Mouse (Mus musculus) 3134 (cell line): ENCODE results near the gene Gm765.

Source experiments
- DNase-seq: peaks from one replicate; pipeline ENCODE4 v3.0.0-alpha.2; 2011; ENCODE audit warnings: low spot score; ENCODE audit not compliant: insufficient read length; ENCODE audit errors: extremely low read depth

Gene Gm765

DNA sequence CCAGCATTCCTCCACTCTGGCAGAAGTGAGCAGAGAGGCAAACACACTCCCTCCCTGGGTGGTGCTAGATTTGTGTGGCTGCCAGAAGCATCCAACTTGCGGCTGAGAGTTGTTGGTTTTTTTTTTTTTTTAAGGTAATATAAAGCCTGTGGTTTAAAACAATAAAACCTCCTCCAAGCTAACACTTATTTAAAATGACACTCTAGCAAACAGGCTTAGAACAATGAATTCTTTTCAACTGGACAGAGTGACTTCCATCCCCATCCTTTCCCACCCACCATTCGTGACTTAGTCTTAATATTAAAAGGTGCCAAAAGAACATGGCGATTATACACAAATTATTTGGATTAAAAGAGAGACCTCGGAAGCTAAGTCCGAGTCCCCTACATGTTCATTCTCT is at the start of gene Gm765:
TSS of gene Gm765 (minus strand) at position 101 of the 400 bp plus-strand sequence.
- no peak for DNase-seq

DNA sequence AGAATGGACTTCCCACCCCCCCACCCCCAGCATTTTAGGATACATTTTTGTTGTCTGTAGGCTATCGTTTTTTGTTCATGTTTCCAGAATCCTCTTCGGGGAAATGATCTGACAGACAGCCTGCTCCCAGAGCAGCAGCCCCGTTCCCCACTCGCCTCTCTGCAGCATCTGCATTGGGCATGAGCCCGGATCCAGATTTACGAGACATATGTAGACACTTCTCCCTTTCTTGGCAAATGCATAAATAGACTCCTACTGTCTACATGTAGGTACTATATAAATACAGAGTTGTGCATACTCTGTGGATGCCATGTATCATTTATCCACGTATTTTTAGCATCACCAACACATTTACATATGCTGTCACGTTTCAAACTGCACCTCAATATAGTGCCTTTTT is 42.9 kb upstream of the Gm765 start:
- DNase-seq, result no peak

DNA sequence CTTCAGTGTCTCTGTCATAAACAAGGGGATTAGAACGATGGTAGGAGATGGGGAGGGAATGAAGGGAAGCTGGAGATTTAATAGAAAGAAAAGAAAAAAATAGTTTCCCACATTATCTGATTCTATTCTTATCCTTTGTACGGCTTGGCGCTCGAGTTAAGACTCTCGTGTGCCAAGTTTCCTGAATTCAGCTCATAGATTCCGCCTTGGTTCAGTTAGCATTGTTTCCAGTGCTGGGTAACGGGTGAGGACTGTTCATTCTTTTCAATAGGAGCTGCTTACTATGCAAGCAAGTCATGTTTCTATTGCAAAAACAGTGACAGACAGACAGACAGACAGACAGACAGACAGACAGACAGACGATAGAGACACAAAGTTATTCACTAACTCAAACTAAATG is 41.9 kb upstream of the Gm765 start:
- no peak for DNase-seq

- DNase-seq, result no peak
Measured at GRCm38 (mm10) chr6:98383411-98383810, 40.9 kb upstream of the Gm765 start.

- DNase-seq, result no peak
Measured at GRCm38 (mm10) chr6:98366199-98366598, 23.6 kb upstream of the Gm765 start.

DNA sequence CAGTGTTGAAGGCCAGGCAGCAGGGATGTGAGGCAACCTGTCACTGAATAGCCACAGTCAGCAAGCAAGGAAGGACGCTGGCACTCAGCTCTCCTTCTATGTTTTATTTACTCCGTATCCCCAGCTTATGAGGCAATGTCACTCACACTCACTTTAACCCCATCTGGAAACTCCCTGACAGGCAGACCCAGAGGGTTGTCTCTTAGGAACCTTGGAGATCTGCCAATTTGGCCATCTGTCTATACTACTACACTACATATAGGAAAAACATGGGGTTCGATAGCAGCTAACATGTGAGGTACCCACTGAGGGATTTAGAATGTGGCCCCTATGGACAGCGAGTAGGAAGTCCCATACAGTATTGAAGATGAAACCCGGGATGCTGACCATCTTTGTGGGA is 12.7 kb upstream of the Gm765 start:
- no peak for DNase-seq

GRCm38 (mm10) chr6:98353285-98353684 is 10.7 kb upstream of the Gm765 start:
- DNase-seq, result no peak

GRCm38 (mm10) chr6:98332714-98333113 is 9.8 kb downstream of the Gm765 start:
- DNase-seq, result no peak

- no peak for DNase-seq
Measured at GRCm38 (mm10) chr6:98311659-98312058, 30.9 kb downstream of the Gm765 start.

- DNase-seq, result no peak
Measured at GRCm38 (mm10) chr6:98307647-98308046, 34.9 kb downstream of the Gm765 start.

DNA sequence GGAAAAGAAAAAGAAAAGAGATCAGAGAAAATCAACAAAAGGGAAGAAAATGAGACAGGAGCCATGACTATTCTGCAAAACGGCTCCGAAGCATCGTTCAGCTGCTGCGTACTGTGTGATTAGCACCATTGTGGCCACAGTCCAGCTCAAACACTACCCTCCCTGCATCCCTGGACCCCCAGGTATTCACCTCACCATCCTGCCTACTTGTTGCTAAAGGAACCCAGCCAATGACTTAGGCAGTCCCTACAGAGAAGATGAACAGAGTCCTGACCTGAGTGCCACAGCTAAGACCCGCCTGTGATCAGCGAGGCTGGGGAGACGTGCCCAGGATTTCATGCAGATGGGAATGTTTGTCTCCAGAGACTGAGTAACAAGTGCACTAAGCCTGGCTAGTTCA is 35.4 kb downstream of the Gm765 start:
- DNase-seq, result no peak

GRCm38 (mm10) chr6:98292064-98292463 is 50.5 kb downstream of the Gm765 start:
- DNase-seq, result no peak

DNA sequence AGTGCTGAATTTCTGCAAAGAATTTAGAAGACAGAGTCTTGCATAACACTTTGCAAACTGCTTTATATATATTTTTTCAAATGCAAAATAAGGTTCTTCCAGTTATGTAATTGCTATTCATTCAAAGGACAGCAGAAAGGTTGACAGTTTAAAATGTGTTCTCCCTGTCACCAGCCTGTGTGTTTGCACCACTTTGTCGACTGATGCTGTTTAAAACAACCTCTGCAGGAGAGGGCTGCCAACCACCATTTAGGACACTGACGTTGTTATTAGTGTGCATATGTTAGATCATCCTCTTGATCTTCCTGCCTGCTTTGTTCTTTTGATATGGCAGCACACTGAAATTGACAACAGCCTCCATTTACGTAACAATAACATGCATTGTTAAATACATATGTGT is 54.2 kb downstream of the Gm765 start:
- DNase-seq, result no peak

DNA sequence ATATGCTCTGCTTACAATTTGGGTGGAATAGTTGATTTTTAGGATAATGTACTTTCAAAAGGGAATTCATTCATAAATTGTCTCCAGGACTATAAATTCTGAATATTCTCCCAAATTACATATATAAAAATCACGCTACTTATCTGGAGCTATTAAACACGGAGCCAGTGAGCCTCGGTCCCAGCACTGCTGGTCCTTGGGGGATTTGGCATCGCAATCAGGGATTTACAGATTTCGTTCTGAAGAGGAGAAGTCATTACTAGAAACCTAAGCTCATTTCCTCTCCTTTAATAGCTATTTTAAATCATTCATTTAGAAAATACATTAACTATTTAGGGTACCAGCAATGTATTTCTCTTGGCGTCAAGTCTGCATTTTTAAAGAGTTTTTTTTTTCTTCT is 55.0 kb downstream of the Gm765 start:
- DNase-seq, result no peak

- no peak for DNase-seq
Measured at GRCm38 (mm10) chr6:98285190-98285589, 57.4 kb downstream of the Gm765 start.

- DNase-seq, result no peak
Measured at GRCm38 (mm10) chr6:98282791-98283190, 59.8 kb downstream of the Gm765 start.

- no peak for DNase-seq
Measured at GRCm38 (mm10) chr6:98271553-98271952, 71.0 kb downstream of the Gm765 start.

- no peak for DNase-seq
Measured at GRCm38 (mm10) chr6:98262961-98263360, 79.6 kb downstream of the Gm765 start.

DNA sequence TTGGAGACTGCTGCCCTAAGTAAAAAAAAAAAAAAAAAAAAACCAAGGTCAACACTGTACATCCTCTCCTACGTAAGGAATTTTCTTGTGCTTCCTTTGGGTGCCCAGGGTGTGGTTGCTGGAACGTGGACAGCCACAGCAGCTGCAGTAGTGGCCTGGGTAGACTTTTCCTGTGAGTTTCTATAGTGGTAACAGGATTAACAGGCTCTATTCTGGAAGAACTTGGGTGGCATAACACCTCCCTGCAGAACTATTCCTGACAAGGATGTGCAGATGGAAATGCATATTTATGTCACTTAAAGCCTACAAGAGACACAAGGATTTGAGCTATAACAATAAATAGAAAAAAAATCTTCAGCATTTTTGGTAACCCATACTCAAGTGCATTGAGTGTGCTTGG is 83.5 kb downstream of the Gm765 start:
- no peak for DNase-seq

DNA sequence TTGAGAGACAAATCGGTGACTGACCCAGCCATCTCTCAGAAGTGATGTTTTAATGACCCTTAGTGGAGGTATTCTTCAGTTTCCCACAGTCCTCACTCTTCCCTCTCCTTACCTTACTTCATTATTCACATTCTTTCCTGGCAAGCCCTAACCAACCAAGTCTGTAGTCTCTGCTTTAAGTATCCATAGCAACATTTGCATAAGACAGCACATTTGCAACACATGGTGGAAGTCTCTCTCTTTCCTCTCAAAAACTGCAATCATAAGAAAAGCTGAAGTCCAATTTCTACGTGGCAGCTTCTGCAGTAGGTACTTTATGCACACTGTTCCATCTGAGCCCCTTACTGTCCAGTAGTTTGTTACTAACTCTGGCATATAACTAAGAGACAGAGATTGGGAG is 96.1 kb downstream of the Gm765 start:
- no peak for DNase-seq

- DNase-seq, result no peak
Measured at GRCm38 (mm10) chr6:98243186-98243585, 99.4 kb downstream of the Gm765 start.

GRCm38 (mm10) chr6:98240561-98241272 is 101.8 kb downstream of the Gm765 start:
- no peak for DNase-seq

- no peak for DNase-seq
Measured at GRCm38 (mm10) chr6:98234097-98234496, 108.5 kb downstream of the Gm765 start.
